Mouse (Mus musculus): ENCODE measurements around the gene Mgat4a. TPM values are rescaled to one million over a fixed set of nuclear protein-coding genes. Genes with fewer than 3 reads are reported as not detected.

The Mgat4a gene
- polyA plus RNA-seq, 1 experiment, result 16.8 TPM

DNA sequence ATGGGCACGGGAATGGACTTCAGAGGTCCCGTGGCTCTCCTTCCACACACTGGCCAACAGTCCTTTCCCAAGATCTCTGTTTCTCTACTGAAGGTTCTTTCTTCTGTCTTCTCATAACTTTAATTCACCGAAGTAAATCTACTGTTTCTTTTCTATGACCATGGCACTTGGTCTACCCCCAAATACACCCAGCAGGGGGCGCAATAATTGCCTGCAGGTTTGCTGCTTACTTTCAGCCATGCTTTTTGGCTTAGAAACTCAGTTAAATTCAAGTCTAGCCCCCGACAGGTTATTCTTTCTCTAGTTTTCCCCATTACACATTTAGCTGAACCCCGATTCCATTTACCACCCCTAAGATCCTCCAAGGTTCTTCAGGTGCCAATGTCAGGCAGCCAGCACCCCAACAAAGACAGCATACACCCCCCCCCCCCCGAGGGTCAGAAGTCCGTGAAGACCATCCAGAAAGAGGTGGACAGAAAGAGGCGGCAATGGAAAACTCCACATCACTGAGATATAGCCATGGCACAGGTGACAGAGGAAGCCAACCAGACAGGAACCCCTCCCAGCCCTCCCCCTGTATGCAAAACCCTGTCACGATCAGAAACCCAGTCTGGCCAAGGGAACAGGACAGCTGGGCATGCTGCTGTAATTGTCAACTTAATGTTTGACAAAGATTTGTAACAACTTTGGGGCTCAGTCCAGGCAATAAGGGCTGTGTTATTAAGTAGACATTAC, 92.3 kb downstream of the Mgat4a start:
- Histone ChIP-seq H3K27me3 (ENCODE audit: control insufficient read depth, insufficient read depth, low read length) (no peaks in the 10 kb centered on the region), H3K4me3 (replicated peaks; ENCODE audit: insufficient read depth, low read depth, low read length) (no peak overlapping the region), H3K4me1 (ENCODE audit: control insufficient read depth, insufficient read depth, low read length) (no peaks in the 10 kb centered on the region), H3K27ac (ENCODE audit: insufficient read depth, low read length) (no peak overlapping the region)
- TF ChIP-seq POLR2A (IDR thresholded peaks at IDR 0.05; ENCODE audit: borderline replicate concordance, insufficient read depth, low read length) (no peak), CTCF (IDR thresholded peaks at IDR 0.05; ENCODE audit: borderline replicate concordance, insufficient read depth, low read depth, low read length) (peak; percentile 56; the same call in 1 of the 2 replicates)
- WGBS, result 73% methylated on average over 10 of the region's 10 CpGs
- DNase-seq, result peak; percentile 35 to 50

DNA sequence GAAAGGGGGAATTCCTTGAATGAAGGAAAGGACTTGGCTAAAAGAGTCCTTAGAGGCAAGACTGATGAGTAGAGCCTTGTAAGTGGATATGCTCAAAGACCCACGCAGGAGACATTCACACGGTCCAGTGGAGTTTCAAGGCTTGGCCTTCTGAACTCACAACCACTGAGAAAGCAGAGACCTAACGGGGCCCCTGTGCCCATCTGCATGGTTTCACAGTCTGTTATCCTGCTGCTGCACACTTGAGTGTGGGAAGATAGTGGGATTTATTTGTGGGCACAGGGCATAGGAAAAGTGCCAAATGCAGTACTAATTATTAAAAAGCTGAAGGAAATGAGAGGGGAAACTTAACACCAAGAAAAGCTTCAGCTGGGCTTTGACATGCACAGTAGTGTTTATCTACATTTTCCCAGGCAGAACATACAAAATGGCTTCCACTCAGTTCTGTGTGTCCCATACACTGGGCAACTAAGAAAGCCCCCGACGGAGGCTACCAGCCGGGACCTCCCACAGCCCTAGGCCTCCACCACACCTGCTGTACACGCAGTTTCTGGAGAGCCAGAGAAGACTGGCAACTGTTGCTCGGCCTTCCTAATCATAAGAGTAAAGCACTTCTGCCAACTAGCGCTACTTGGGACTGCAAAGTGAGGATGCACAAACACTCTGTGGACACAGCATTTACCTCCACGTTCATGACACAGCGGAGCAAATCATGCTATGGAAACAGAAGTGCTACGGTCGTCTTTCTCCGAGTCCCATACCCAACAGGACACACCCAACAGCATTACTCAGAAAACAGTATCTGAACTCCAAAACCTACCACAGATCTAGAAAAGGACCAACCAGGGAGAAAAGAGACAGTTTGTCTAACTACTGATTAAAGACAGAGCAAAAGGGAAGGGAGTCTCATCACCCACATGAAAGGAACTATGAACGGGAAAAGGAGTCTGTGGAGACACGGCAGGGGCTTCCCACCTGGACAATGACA, 97.7 kb downstream of the Mgat4a start:
- DNase-seq, result no peak
- no peak overlapping the region for H3K27ac ChIP-seq (ENCODE audit: insufficient read depth, low read length)
- 86% methylated on average over 16 of the region's 16 CpGs for WGBS

DNA sequence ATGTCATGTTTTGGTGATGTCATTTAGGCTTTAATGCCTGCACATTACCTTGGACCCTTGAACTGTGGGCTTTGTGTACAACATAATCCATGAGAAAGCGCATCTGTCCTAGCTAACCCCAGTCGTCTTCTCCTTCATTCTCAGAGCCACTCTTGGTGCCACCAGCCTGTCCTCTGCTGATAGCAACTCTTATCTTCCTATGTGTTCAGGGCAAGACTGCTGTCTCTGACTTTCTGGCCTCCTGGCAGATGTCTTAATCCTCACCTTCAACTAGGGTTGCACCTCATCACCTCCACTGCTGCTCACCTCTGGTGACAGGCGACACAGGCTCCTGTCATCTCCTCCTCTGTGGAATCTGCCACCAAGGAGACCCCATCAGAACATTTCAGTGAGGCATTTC, 104.4 kb downstream of the Mgat4a start:
- Histone ChIP-seq H3K27ac (ENCODE audit: insufficient read depth, low read length) (no peak overlapping the region), H3K27me3 (ENCODE audit: control insufficient read depth, insufficient read depth, low read length) (no peaks in the 10 kb centered on the region), H3K4me3 (replicated peaks; ENCODE audit: insufficient read depth, low read depth, low read length) (no peak overlapping the region), H3K4me1 (ENCODE audit: control insufficient read depth, insufficient read depth, low read length) (peaks cover 3% of the 10 kb centered on the region; the same call in 1 of the 2 replicates)
- no peak for DNase-seq
- WGBS, result 91% methylated on average over 3 of the region's 3 CpGs
- no peak for TF ChIP-seq CTCF (IDR thresholded peaks at IDR 0.05; ENCODE audit: borderline replicate concordance, insufficient read depth, low read depth, low read length)
- no peak for TF ChIP-seq POLR2A (IDR thresholded peaks at IDR 0.05; ENCODE audit: borderline replicate concordance, insufficient read depth, low read length)

More for the DNA sequence above, 97.7 kb downstream of the Mgat4a start:
- no peaks in the 10 kb centered on the region for H3K27me3 ChIP-seq (ENCODE audit: control insufficient read depth, insufficient read depth, low read length)
- H3K4me3 ChIP-seq (replicated peaks; ENCODE audit: insufficient read depth, low read depth, low read length), result no peak overlapping the region
- H3K4me1 ChIP-seq (ENCODE audit: control insufficient read depth, insufficient read depth, low read length), result no peaks in the 10 kb centered on the region
- TF ChIP-seq CTCF (IDR thresholded peaks at IDR 0.05; ENCODE audit: borderline replicate concordance, insufficient read depth, low read depth, low read length) (no peak), POLR2A (IDR thresholded peaks at IDR 0.05; ENCODE audit: borderline replicate concordance, insufficient read depth, low read length) (no peak)

DNA sequence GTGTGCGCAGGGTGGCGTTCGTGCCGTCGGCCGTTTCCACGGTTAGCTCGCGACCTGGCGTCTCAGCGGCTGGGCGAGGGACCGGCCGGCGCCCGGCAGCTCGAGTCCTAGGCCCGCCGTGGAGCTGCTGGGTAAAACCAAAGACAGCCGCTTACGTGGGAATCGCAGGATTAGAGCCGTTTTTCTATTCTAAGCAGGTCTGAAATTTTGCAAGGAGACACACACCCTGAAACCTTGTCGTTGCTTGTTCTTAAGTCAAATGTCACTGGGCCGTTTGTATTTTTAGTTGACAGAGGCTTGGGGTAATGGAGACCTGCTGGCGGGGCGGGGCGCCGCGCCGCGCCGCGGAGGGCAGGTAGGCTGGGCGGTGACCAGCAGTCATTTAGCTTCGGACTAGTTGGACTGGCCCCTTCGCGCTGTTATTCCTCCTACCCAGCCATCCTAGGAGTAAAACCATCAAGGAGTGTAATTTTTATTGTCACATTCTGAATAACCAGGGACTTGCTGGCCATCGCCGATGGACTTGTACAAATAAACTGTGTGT, 110.4 kb downstream of the Mgat4a start:
- no peak for TF ChIP-seq CTCF (IDR thresholded peaks at IDR 0.05; ENCODE audit: borderline replicate concordance, insufficient read depth, low read depth, low read length)
- TF ChIP-seq POLR2A (IDR thresholded peaks at IDR 0.05; ENCODE audit: borderline replicate concordance, insufficient read depth, low read length), result no peak
- Histone ChIP-seq H3K4me1 (ENCODE audit: control insufficient read depth, insufficient read depth, low read length) (peaks cover 3% of the 10 kb centered on the region; the same call in 1 of the 2 replicates), H3K4me3 (replicated peaks; ENCODE audit: insufficient read depth, low read depth, low read length) (peak overlapping the region; percentile 90), H3K27ac (ENCODE audit: insufficient read depth, low read length) (peak overlapping the region; percentile 45), H3K27me3 (ENCODE audit: control insufficient read depth, insufficient read depth, low read length) (no peaks in the 10 kb centered on the region)
- no peak for DNase-seq
- 1% methylated on average over 40 of the region's 40 CpGs for WGBS

DNA sequence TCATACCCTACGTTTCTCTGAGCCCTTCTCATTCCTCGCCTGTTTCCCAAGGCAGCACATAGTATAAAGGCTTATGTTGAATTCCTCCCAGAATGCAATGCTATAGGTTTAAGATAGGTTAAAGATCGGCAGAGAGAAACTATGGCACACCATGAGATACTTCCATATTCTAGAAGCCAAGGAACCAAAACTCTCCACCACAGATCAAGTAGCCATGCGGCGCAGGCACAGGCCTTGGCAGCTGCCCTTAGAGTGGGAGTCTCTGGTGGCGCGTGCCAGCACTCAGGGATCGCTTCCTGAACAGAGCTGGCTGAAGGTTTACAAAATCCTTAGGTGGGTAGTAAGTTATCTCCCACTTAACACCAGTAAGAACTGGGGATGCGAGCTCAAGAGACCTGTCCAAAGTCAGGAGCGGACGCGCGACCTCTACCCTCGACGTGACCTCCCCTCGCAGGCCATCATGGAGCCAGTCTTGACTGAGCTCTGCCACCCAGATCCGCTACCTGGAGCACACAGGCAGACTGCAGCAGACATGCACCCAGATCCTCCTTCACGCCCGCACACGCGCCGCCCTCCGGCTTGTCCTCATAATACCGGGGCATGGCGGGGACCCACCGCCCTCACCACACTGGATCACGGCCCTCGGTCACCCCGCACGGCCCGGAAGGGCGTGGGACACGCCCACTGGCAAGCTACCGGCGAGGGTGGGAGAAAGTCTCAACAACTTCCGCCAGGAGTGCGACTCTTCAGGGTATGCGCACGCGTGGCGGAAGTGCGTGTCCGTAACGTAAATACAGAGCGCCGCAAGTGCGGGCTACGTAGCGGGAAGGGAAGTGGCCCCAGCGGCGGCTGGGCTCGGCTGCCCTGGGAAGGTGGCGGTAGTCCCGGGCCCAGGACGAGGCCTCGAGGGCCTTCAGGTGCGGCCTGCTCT, 111.2 kb downstream of the Mgat4a start, which contains the start of the genes Coa5 and Unc50:
Coa5 (minus strand) TSS at position 738 of the 931 bp plus-strand sequence.
Unc50 (plus strand) TSS at position 774 of the 931 bp plus-strand sequence.
- TF ChIP-seq POLR2A (IDR thresholded peaks at IDR 0.05; ENCODE audit: borderline replicate concordance, insufficient read depth, low read length), result peak; percentile 80
- no peak for TF ChIP-seq CTCF (IDR thresholded peaks at IDR 0.05; ENCODE audit: borderline replicate concordance, insufficient read depth, low read depth, low read length)
- DNase-seq, result peak; percentile 96 to 97
- 1% methylated on average over 57 of the region's 57 CpGs for WGBS

DNA sequence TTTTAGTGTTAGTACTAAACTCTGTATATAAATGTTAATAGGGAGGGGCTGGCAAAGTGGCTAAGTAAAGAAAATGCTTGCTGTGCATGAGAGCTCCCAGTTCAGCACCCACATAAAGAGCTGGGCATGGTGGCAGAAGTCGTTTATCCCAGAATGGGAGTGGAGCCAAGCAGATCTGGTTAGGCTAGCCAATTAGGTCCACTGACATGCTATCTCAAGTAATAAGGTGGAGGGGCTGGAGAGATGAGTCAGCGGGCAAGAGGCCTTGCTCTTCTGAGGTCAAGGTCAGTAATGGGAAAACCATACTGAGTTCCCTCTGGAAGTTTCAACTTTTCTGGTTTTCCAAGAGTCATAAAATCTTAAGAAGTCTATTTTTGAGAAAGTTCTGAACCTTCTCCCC, 111.9 kb downstream of the Mgat4a start:
- no peaks in the 10 kb centered on the region for H3K27me3 ChIP-seq (ENCODE audit: control insufficient read depth, insufficient read depth, low read length)
- DNase-seq, result peak in 1 of 2 experiments; percentile 25
- H3K4me1 ChIP-seq (ENCODE audit: control insufficient read depth, insufficient read depth, low read length), result peaks cover 3% of the 10 kb centered on the region; the same call in 1 of the 2 replicates
- no peak for TF ChIP-seq CTCF (IDR thresholded peaks at IDR 0.05; ENCODE audit: borderline replicate concordance, insufficient read depth, low read depth, low read length)
- TF ChIP-seq POLR2A (IDR thresholded peaks at IDR 0.05; ENCODE audit: borderline replicate concordance, insufficient read depth, low read length), result no peak
- H3K4me3 ChIP-seq (replicated peaks; ENCODE audit: insufficient read depth, low read depth, low read length), result peak overlapping the region; percentile 90
- no peak overlapping the region for H3K27ac ChIP-seq (ENCODE audit: insufficient read depth, low read length)
- WGBS, result 43% methylated on average over 2 of the region's 2 CpGs

More for the DNA sequence above, 111.2 kb downstream of the Mgat4a start, which contains the start of the genes Coa5 and Unc50:
- H3K27me3 ChIP-seq (ENCODE audit: control insufficient read depth, insufficient read depth, low read length), result no peaks in the 10 kb centered on the region
- H3K4me3 ChIP-seq (replicated peaks; ENCODE audit: insufficient read depth, low read depth, low read length), result peak within 1 kb of the TSS; percentile 90
- H3K27ac ChIP-seq (ENCODE audit: insufficient read depth, low read length), result peak within 1 kb of the TSS; percentile 45
- H3K4me1 ChIP-seq (ENCODE audit: control insufficient read depth, insufficient read depth, low read length), result peaks cover 3% of the 10 kb centered on the region; the same call in 1 of the 2 replicates

All from cerebellum, adult 2 months (tissue).